Mouse (Mus musculus) T-helper 17 cell (primary cell): ENCODE data around the gene Sox4.

Experiments used
- in situ Hi-C, 2 experiments: fragments of 300-600 bp; cut with MboI, MseI; formaldehyde crosslinking; loops; 1 replicate in 1 of 2; 2 replicates in 1 of 2; pipeline ENCODE4 v1.15.1; 2025; ENCODE audit warnings: high pct_unique_total_duplicates in 2 of 2

The Sox4 gene

DNA sequence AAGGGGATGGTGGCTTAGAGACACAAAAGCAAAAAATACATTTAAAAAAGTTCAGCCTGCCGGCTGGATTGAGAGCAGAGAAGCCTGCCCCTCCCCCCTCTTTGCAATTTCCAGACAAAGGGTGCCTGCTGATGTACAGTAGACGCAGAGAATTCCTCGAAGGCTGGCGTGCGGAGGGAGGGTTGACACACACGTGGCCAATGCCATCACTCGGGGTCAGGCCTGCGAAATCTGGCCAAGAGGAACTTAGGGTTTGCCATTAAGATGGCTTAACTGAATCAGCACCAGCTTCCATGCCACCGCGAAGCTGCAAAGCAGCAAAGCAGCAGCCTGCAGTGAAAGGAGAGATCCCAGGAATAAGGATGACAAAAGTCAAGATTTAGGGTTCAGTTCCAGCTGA is 5.0 kb downstream of the Sox4 start:
- in situ Hi-C loops = loop anchor here in 1 of 2 experiments (10.0 kb wide), 1 partner anchor 194 kb away; no protein-coding TSS in a partner anchor

- in situ Hi-C loops = loop anchor here in 1 of 2 experiments (10.0 kb wide), 1 partner anchor 193 kb away; no protein-coding TSS in a partner anchor
These were observed 5.6 kb downstream of the Sox4 start for GRCm38 (mm10) chr13:28947740-28948441.

- in situ Hi-C loops = loop anchor here in 1 of 2 experiments (10.0 kb wide), 1 partner anchor 192 kb away; no protein-coding TSS in a partner anchor
These were observed 6.9 kb downstream of the Sox4 start for GRCm38 (mm10) chr13:28946565-28947135.

- in situ Hi-C loops = loop anchor here in 1 of 2 experiments (10.0 kb wide), 1 partner anchor 191 kb away; no protein-coding TSS in a partner anchor
These were observed 7.8 kb downstream of the Sox4 start for GRCm38 (mm10) chr13:28945681-28946080.

- in situ Hi-C loops = loop anchor here in 1 of 2 experiments (10.0 kb wide), 1 partner anchor 188 kb away; no protein-coding TSS in a partner anchor
These were observed 10.6 kb downstream of the Sox4 start for GRCm38 (mm10) chr13:28942926-28943325.

- in situ Hi-C loops = loop anchor here in 1 of 2 experiments (10.0 kb wide), 1 partner anchor 187 kb away; no protein-coding TSS in a partner anchor
These were observed 11.4 kb downstream of the Sox4 start for GRCm38 (mm10) chr13:28941983-28942630.

DNA sequence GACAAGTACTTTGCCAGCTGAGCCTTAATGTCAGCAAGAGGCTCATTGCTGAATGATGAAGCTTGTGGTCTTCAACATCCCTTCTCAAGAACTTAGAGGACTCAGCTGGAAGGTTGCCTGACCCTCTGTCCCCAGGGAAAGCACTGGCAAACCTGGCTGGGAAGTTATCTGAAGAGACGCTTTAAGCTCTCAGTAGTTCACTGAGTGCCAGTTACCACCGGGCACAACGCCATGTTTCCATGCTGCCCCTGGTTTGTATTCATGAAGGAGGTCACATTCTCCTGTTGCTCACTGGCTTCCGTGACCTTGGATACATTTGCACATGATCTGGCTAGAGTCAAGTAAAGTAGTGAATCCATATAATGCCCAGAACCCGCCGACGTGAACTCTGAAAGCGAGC is 20.1 kb downstream of the Sox4 start:
- in situ Hi-C loops = loop anchor here in 1 of 2 experiments (5.0 kb wide), 1 partner anchor 81 kb away; no protein-coding TSS in a partner anchor

DNA sequence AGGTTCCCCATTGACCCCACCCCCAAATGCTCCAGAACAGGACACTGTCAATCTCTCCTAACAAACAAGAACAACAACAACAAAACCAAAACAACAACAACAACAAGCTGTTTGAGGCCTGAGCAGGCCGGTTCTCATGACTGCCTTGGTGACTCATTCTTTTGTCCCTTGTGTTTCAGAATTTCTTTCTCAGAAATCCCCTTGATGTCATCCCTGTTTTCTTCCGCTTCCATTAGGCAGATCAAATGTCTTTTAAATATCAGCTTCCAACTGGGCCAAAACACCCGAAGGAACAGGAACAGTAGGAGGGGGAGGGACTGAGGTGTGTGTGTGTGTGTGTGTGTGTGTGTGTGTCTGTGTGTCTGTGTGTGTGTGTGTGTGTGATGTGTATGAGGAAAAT is 21.7 kb downstream of the Sox4 start:
- in situ Hi-C loops = loop anchor here in 1 of 2 experiments (5.0 kb wide), 1 partner anchor 79 kb away; no protein-coding TSS in a partner anchor

- in situ Hi-C loops = loop anchor here in 1 of 2 experiments (5.0 kb wide), 1 partner anchor 79 kb away; no protein-coding TSS in a partner anchor
These were observed 22.2 kb downstream of the Sox4 start for GRCm38 (mm10) chr13:28931266-28931665.

DNA sequence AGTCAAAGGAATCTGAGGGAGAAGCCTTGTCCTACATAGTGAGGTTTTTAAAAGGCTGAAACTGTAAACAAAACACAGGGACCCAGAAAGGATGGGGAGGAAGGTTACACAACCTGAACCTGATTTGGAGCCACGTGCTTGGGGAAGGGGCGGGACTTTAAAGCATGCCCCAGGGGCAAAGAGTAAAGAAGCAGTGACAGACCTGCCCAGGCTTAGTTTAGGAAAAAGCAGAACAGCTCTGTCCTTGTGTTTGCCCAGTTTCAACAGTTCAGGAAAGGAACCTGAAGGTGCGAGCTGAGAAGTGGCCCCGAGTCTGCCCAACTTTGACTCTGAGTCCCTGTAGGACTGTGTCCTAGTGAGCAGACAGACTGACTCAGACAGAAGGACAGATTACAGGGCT is 23.1 kb downstream of the Sox4 start:
- in situ Hi-C loops = loop anchor here in 1 of 2 experiments (5.0 kb wide), 1 partner anchor 78 kb away; no protein-coding TSS in a partner anchor

DNA sequence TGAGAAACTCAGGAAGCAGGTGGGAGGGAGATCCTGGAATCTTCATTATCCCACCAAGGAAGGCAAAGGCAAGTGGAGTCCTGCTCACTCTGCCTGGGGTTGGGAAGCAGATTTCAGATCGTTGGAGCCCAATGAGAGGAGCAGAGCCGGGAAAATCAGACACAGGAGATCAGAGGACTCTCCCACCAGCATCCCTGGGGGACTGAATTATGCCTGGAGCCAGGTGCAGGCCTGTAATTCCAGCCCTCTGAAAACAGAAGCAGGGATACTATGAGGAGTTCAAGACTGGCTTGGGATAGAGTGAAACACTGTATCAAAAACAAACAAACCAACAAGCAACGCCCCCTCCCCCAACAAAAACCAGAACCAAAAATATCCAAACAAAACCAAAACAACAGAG is 23.6 kb downstream of the Sox4 start:
- in situ Hi-C loops = loop anchor here in 1 of 2 experiments (5.0 kb wide), 1 partner anchor 78 kb away; no protein-coding TSS in a partner anchor

DNA sequence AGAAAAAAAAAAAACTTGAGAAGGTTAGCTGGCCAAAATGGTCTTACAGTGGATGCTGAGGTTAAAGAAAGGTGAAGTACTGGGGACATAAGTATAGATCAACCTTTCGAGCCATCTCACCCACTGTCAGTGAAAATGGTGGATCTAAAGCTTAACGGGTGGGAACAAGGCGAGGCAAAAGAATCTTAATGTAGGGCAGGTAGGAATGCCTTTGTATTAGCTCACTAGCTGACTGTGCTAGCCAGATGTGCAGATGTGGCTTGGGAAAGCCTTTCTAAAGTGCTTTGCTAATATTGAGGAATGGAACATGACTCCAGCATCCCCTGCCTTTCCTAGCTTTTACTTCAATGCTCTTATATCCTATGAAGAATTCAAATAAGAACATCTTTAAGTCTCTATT is 30.4 kb downstream of the Sox4 start:
- in situ Hi-C loops = no loop called here

- in situ Hi-C loops = no loop called here
These were observed 35.9 kb downstream of the Sox4 start for GRCm38 (mm10) chr13:28917379-28918250.

DNA sequence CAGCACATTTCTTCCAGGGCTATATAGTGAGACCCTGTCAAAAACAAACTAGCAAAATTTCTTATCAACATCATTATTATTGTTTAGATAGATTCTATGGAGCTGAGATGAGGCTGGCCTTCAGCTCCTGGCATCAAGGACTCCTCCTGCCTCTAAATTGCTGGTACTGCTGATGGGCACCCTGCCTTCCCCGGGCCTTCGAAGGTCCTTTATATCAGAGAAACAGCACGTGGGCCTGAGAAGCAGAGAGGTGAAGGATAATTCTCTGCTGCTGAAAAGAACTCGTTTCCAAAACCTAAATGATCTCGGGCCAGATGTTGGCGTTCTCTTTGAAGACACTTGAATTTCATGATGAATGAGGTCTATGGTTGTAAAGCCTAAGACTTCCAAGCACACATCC is 39.9 kb downstream of the Sox4 start:
- in situ Hi-C loops = no loop called here

- in situ Hi-C loops = no loop called here
These were observed 46.5 kb downstream of the Sox4 start for GRCm38 (mm10) chr13:28906981-28907380.
